Mouse (Mus musculus) spleen, adult 12 weeks (tissue): Measurements from ENCODE around the gene A3galt2.

ENCODE experiments used
- DNase-seq: peaks from one replicate; pipeline ENCODE4 v3.0.0; 2022; ENCODE audit warnings: low spot score

A3galt2 gene

GRCm38 (mm10) chr4:128755064-128755463, at the start of gene A3galt2:
TSS of gene A3galt2 (plus strand) at chr4:128755364.
- no peak for DNase-seq

DNA sequence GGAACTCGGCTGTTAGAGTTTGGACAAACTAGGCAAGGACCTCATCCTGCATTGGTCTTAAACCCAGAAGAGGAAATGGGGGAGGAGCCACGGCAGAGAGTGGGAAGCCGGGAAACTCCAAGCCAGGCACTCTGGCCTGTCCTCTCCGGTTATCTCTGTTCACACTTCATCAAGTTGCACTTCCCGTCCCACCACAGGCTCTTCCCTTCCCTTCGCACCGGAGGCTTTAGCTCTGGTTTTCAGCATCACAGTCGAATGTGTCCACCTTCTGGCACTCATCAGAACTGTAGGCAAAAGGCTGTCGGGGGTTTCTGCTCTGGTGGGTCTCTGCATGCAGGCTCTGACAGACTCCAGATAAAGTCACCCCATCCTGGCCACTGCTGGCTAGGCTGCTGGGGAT, 48.5 kb upstream of the A3galt2 start:
- DNase-seq: no peak

- no peak for DNase-seq
These were observed 47.8 kb upstream of the A3galt2 start for GRCm38 (mm10) chr4:128707384-128707783.

DNA sequence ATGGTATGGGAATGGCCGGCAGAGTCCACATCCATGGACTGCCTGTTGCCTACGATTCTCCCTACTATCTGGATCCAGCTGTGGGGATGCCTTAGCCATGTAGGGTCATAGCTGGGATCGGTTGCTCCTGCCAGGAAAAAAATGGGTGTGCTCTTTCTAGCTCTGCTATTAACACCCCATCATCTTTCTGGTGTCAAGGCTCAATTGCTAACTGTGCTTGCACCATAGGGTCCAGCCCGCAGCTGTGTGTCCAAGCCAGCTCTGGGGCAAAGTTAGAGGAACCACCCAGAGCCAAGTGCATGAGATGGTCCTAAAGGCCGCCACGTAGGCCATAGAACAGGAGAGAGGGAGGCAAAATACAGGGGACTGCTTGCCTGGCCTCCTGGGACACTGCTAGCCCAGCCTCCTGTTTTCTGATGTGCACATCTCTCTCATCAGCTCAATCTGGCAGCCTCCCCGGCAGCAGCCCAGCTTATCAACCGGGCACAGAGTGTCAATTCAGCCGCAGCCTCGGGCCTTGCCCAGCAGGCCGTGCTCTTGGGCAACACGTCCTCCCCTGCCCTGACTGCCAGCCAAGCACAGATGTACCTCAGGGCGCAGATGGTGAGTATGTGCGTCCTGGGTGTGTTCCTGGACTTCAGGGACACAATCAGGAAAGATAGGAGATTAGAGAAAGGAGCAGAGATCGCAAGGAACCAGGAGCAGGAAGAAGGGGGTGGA, 45.9 kb upstream of the A3galt2 start:
- DNase-seq: peak; percentile 29

GRCm38 (mm10) chr4:128709781-128710166, 45.4 kb upstream of the A3galt2 start:
- no peak for DNase-seq

DNA sequence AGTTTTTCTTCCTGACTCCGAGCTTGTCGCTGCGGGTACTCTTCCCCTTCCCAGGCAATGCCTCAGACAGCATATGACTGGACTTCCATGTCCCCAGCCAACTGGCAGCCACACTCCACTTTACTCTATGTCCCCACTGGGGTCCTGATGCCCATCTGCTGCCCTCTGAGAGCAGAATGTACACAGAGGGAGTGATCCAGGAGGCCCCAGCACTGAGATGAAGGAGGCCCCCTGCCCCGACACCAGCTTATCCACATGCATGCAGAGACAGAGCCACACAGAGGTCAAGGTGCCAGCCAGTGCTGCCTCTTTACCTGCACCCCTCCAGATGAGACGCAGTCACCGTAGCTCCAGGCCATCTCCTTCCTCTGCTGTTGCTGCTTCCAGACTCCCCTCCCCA, 44.9 kb upstream of the A3galt2 start:
- no peak for DNase-seq

GRCm38 (mm10) chr4:128710800-128711199, 44.4 kb upstream of the A3galt2 start:
- DNase-seq: no peak

GRCm38 (mm10) chr4:128711455-128712135, 43.6 kb upstream of the A3galt2 start:
- peak; percentile 73 for DNase-seq

GRCm38 (mm10) chr4:128712136-128712655, 43.0 kb upstream of the A3galt2 start:
- DNase-seq: no peak

GRCm38 (mm10) chr4:128712941-128713340, 42.2 kb upstream of the A3galt2 start:
- no peak for DNase-seq

DNA sequence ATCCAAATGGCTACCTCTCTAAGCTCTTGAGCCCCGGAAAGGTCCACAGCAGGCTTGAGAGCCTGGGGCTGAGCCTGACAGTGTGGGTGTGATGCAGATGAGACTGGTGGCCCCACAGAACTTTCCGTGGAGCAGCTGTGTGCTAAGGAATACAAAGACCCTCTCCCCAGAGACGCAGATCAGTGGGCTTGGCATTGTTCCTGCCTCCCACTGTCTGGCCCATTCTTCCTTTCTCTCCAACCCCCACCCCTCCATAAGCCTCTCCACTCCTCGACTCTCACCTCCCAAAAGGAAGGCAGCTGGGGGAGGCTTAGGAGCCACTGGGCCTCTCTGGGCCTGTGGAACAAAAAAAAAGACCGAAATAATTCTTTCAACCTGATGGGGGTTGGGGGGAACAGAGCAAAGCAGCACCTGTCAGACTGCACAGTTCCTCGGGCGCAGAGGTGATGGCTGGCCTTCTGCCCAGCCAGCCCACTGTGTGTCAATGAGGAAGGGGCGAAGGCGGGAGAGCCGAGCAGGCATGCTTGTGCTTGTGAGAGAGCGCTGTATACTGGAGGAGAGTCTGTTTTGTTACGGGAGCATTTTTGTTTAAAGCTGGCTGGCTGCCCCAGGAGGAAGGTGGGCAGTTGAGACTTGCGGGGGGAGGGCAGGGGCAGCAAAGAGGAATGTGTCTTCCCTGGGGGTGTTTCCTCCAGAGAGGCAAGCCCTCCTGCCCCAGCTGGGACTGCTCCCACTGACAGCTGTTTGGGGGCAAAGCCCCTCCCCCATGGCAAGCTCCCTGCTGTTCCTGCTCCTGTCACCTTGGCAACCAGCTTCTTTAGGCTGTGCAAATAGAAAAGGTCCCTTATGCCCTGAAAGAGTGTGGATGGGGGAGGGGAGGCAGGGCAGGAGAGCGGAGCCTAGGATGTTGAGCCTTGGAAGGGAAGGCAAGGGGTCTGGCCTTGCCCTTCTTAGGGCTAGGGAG, 39.6 kb upstream of the A3galt2 start:
- DNase-seq: no peak

DNA sequence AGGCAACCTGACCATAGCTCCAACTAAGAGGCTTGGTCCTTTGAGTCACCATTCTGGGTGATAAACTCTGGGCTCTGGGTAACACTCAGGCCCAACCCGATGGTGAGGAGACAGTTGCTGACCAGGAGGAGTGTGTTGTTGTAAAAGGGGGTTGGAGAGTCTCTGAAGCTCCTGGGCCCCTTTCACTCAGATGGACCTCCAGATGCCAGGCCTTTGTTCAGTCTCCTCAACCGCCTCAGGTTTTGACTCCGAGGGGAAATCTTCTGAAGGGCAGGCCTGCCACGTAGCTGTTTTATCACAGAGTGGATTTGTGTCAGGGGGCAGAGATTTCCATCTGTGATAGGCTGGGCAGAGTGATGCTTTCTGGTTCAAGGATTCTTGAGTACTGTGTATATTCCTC, 38.9 kb upstream of the A3galt2 start:
- DNase-seq: no peak

DNA sequence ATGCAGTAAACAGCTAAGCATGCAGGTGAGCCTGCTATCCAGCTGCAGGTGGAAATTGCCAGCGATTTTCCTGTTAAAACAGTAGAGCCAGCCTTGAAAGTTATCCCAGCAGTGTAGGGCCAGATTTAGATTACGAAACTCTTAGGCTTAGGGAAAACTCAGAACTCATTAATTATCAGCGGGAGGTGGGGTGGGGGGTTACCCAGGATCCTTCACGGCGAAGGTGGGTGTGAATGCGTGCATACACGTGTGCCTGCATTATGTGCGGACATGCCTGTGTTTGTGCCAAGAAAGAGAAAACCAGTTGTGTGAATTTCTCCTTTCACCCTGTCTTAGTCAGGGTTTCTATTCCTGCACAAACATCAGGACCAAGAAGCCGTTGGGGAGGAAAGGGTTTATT, 38.4 kb upstream of the A3galt2 start:
- no peak for DNase-seq

GRCm38 (mm10) chr4:128720110-128720509, 35.1 kb upstream of the A3galt2 start:
- no peak for DNase-seq

- no peak for DNase-seq
These were observed 34.0 kb upstream of the A3galt2 start for GRCm38 (mm10) chr4:128721061-128721648.

GRCm38 (mm10) chr4:128721761-128722160, 33.4 kb upstream of the A3galt2 start:
- DNase-seq: no peak

DNA sequence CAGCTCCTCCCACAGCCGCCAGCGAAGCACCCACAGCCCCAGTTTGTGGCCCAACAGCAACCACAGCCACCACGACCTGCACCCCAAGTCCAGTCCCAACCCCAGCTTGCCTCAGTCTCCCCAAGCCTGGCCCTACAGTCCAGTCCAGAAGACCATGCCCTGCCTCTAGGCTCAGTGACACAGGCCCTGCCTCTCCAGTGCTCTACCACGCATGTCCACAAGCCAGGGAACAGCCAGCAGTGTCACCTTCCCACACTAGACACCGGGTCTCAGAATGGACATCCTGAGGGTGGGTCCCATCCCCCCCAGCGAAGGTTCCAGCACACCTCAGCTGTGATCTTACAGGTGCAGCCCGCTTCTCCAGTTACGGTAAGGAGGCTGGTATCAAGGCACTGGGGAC, 32.2 kb upstream of the A3galt2 start:
- DNase-seq: no peak

DNA sequence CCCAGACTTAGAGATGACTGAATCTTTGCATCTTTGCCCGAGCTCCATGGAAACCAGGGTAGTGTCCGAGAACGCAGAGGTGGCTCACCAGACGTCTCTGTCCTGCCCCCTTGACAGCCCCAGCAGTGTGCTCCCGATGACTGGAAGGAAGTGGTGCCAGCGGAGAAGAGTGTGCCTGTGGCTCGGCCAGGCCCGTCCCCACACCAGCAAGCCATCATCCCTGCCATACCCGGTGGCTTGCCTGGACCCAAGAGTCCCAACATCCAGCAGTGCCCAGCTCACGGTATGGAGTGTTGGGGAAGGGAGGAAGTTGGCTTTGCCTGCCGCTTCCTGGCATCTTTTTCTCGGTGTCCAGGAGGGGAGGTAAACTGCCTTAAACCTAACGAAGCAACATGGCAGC, 31.7 kb upstream of the A3galt2 start:
- no peak for DNase-seq

- no peak for DNase-seq
These were observed 31.1 kb upstream of the A3galt2 start for GRCm38 (mm10) chr4:128724059-128724458.

DNA sequence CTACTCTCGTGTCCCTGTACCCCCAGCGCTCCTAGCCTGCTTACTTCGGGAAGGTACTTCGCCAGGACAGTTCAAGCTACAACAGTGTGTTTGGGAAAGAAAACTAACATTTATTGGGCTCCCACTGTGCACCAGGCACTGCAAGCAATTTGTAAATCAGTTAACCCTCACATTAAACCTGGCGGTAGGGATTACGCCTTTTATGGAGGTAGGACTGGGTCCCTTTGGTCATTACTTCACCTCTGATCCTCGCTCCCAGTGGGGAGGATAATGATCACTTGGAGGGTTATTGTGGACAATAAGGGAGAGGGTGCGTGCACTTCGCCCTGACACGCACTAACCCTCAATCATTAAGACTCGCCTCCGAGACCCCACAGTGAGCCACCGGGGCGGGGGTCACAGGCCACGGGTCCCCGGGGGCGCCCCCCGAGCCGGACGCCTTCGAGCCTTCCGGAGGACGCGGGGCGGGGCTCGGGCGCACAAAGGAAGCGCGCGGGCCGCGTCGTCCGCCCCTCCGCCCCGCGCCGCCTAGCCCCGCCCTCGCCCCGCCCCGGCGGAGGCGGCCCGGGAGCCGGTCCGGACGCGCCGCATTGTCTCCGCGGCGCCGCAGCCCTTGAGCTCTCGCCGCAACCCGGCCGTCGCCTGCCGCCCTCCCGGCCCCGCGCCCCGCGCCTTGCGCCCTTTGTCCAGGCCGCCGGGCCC, 28.0 kb upstream of the A3galt2 start:
- peak; percentile 77 for DNase-seq

DNA sequence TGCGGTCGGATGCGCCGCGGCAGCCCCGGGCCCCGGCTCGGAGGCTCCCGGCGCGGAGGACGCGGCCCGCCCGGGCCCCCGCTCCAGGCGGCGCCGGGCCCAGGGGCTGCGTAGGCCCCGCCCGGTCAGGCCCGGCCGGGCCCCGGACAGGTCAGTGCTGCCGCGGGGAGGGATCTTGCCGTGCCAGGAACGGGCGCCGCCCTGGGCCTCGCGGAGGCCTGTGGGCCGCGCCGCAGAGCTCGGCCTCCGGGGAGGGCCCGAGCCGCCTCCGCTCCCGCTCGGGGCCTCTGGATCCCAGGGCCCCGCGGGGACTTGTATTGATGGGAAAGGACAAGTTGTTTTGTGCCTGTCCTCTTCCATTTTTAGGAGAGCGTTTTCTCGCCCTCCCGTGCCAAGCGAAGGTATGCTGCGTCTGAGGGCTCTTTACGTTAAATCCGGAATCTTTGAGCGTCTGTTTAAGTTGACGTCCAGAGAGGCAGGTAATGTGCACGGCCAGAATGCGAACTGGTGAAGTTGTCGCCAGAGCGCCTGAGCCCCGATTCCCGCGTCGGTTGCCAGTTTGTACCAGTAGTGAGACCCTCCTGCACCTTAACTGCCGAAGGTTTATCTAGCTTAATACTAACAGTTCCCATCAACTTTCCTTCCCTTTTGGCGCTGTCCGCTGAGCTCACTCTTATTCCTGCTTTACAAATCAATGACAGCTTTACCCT, 27.3 kb upstream of the A3galt2 start:
- DNase-seq: peak; percentile 61
